Mouse (Mus musculus) layer of hippocampus, postnatal 25 days (tissue): ENCODE results near the gene Tfdp2. TPM values are rescaled to one million over a fixed set of nuclear protein-coding genes. Genes with fewer than 3 reads are reported as not detected.

Experiments
- DNase-seq, 2 experiments: peaks; one replicate each; pipeline ENCODE4 v3.0.0; 2022; ENCODE audit warnings: mixed read lengths in 2 of 2, low spot score in 1 of 2; ENCODE audit errors: extremely low spot score in 1 of 2
- total RNA-seq, 2 experiments: library from RNA; stranded (reverse); gene quantifications; 2 replicates each; pipeline ENCODE4 v1.2.3; 2021

Tfdp2 gene
- total RNA-seq, 2 experiments from 2014 or later, result 32.1 to 41.6 TPM

DNA sequence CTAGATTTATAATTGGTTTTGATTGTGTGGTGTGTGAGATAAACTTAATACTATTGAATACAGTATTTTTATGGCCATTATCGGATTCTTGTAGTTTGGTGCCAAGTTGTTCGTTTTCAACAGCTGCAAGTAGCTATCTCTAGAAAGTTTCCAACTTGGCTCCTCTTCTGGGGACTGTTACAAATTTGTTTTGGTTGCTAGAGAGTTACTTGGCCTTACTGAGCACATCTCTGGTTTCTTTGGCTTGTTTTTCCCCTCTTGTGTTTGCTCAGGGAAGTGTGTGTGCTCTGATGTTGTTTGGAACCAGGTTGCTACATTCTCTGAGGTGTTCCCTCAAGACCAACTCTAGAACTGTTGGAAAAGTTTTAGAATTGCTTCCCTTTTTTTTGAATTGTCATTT, 27.2 kb downstream of the Tfdp2 start:
- no peak for DNase-seq

DNA sequence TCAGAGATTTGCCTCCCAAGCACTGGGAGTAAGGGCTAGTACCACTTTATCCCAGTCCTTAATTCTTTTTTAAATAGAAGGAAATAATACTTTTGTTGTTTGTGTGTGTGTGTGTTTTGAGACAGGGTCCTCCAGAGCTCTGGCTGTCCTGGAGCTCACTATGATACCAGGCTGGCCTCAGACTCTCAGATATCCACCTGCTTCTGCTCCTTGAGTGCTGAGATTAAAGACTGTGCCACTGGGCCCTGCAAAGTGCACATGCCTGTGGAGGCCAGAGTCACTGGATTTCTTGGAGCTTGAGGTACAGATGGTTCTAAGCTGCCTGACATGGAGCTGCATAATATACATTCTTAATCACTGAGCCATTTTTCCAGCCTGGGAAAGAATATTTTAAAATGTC, 32.2 kb downstream of the Tfdp2 start:
- DNase-seq, result no peak

DNA sequence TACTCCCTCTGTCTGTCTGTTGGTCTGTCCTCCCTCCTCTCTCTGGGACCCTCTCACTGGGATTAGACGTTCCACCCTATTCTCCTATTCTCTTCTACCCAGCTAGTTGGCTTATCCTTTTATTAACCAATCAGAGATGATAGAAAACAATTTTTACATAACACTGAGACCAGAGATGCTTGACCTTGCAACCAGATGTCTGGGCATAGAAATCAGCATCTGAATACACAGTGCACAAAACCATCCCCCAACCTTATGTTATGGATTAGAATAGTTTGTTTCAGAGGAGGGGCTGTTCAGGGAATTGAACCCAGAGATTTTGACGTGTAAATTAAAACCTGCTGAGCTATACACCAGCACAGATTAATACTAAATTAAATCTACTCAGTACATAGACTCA, 34.2 kb downstream of the Tfdp2 start:
- no peak for DNase-seq

DNA sequence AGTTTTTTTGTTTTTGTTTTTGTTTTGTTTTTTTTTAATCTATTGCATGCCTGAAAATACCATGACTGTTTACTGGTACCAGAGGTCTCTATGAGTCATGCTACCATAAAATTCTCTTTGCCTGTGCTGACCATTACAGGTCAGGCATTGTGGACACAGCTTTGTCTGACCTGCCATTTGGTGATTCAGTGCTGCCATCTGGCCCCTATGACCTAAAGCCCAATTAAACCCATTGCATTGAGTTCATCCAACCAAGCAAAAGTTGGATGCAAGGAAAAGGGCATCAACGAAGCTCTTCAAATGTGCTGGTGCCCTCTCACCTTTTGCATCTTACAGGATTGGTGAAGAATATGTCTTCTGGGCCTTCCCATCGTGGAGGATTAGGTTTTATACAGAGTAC, 39.4 kb downstream of the Tfdp2 start:
- DNase-seq, result no peak

DNA sequence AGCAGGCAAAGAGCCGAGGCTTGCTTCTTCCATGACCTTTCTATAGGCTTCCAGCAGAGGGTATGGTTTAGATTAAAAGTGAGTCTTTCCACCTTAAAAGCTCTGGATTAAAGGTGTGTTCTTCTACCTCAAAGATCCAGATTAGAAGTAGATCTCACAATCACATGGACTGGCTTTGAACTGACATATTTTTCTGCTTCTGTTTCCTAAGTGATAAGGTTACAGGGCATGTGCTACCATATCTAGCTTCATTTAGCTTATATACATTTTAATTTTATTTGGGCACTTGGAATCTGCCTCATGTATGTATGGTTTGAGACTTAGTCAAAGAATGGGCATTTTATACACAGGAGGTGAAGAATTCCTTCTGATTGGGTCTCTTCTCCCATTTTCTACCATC, 41.3 kb downstream of the Tfdp2 start:
- DNase-seq, result no peak

DNA sequence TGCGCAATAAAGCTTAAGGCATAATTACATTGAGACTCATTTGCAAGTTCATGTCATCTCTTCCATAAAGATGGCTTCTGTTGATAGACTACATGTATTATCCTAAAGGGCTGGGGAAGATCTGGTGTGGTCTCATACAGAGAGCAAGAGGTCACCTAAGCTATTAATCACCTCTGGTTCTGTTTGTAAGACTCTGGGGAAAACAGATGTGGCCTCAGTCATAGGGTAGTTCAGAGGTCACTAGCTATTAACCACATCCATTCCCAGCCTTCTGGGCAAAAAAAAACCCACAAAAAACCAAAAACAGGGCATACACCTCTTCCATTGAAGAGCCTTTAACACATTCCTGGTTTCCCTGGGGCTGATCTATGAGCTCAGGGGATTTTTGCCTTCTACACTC, 42.2 kb downstream of the Tfdp2 start:
- no peak for DNase-seq

DNA sequence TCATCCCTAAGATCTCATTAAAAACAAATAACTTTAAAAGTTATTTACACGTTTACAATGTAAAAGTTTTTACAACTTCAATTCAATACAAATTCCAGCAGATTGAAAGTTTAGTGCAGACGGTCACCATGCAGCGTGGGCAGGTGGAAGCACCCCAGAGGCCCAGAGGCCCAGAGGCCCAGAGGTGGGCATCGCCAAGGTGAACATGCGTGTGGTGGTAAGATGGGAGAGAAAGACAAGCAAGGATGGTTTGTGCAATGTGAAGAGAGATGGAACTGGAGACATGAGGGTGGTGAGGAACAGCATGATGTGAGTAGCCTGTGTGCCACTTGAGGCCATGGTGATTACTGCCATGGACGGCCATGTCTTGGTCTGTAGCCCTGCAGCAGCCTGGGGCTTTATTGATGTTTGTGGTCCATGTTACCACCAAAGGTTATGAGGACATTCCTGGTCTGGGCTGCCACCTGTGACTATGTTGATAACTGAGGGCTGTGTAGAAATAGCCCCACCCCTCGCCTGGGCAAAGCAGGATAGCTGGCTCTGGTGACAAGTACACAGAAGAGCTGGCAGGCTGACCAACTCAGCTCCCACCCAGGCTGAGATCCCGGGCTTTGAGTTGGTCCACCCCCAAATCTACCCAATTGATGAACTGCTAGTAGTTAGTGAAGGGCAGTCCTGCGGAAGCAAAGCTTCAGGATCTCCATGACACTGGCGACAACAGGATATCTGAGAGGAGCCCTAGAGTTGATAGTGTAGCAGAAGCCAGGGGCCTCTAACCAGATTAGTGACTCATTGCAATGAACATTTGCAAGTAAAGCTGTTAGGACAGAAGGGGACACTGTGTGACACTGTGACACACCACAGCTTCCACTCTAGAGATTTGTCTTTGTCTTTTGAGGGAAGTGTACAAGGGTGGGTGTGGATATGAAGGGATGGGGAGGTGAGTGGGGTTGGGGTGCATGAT, 45.3 kb downstream of the Tfdp2 start:
- DNase-seq, result no peak

DNA sequence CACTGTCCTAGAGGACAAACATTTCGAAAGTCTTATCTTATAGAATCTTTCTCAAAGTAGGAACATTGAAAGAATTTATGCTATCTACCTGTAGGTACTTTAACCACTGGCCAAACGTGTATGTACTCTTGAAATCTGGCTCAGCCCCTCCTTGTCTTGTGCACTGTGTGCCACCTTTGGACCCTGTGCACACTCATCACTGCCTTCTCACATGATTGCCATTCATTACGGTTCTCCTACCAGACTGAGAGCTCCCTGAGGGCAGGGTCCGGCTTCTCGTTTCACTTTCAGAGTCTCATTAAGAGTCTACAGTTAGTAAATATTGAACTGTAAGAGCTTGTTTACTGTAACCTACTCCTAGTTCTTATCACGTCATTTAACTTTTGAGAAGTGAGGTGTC, 47.8 kb downstream of the Tfdp2 start:
- DNase-seq, result no peak

DNA sequence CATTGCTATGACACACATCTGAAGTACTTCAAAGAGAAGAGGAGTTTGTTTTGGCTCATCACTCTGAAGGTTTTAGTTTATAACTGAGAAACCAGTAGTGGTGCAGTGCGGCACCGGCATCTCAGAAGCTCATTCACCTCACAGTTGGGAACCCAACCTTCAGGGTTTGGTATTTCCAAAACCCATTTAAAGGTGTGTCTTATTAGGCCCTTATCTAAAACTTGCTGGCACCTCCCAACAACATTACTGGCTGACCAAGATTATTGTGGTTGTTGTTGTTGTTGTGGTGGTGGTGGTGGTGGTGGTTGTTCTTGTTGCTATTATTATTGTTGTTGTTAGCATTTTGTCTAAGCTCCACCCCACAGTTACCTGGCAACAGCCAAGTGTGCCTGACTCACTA, 58.7 kb downstream of the Tfdp2 start:
- DNase-seq, result no peak

DNA sequence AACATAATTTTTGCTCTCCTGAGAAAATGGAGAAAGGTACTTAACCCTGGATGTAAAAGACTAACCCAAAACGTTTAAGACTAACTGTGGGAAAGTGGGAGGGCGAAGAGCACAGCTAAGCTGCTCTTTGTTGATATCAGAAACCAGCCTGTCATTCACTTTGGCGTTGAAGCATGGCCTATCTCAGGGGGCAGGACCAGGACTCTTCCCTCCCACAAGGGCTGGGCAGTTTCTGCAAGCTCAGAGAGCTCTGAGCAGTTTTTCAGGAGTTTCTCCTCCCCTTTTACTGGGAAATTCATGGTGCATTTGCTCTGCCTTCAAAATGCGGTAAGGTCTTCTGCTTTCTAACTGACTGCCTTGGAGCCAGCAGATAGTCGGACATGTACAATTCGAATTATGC, 62.4 kb downstream of the Tfdp2 start:
- no peak for DNase-seq

DNA sequence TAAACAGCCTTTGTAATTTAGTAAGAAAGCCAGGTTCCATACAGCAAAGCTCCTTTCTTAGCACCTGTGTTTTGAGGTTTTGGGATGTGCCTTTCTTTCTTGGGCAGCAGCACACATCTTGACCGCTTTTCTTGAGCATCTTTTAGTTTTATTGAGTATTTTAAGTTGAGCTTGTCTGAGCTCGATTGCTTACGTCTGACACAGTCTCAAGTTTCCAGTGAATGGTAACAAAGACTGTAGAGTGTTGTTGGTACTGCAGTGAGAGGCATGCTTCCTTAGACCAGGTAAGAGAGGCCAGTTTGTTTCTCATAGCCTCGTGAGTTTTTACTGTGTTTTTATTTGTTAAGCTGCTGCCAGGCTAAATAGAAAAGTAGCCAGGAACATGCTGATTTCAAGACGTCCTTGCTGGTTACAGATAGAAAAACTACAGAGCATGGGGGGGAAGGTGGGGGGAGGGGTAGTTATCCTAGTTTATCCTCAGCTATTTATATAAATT, 63.0 kb downstream of the Tfdp2 start:
- no peak for DNase-seq

DNA sequence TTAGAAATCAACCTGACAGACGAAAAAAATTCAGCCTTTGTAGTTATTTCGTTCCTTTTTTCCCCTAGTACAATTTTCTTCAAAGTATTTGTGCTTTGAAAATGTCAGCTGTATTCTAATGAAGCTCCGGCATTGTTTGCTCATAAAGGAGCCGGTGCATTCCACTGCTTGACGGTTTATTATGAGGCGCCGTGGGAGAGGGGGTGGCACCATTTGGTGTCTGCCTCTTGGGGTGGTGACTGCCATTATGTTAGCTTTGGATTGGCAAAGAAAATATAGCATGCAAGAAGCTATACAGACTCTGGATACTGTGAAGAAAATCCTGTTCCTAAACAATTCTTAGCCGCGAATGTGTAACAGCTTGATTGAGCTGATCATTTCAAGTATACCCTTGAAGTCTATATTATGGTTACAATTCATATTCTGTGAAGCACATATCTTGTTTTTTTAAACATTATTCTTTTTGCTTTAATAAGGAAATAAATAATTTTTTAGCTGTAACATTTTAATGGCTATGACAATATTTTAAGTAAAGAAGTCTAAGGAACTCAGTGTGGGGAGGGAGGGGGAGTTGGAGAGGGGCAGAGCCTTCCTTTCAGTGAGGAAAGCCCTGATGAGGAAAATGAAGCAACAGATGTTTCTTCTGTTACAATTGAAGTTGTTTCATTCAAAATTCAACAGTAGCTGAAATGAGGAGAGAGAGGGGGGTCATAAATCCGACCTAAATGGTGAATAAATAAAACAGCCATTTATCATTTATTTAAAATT, 63.9 kb downstream of the Tfdp2 start:
- DNase-seq, result no peak

DNA sequence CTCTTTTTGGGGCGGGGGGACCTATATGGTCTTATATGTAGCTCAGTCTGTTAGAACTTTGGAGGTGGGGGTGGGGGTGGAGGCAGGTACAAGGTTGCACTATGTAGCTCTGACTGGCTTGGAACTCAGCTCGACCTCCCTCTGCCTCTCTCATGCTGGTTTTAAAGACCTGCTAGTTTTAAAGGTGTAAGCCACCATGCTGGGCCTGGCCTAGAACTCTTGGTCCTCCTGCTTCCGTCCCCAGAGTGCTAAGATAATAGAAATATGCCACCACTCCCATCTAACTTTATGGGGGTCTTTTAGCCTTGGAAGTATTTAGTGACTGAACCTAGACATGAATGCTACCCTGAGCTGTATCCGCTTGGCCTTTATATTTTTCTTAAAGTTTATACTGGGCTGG, 65.0 kb downstream of the Tfdp2 start:
- DNase-seq, result no peak

DNA sequence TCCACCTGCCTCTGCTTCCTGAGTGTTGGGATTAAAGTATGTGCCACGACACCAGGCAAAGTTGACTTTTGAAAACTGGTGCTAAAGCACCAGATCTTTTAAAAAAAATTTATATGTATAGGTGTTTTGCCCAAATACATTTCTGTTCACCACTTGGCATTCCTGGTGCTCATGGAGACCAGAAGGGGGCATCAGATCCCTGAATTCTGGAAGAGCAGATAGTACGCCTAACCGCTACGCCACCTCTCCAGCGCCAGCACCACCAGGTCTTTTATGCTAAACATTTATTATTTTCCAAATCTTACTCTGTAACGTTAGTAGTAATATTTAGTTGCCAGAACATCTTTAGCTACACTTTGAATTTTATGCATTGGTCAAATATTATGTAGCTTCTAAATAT, 65.9 kb downstream of the Tfdp2 start:
- no peak for DNase-seq

DNA sequence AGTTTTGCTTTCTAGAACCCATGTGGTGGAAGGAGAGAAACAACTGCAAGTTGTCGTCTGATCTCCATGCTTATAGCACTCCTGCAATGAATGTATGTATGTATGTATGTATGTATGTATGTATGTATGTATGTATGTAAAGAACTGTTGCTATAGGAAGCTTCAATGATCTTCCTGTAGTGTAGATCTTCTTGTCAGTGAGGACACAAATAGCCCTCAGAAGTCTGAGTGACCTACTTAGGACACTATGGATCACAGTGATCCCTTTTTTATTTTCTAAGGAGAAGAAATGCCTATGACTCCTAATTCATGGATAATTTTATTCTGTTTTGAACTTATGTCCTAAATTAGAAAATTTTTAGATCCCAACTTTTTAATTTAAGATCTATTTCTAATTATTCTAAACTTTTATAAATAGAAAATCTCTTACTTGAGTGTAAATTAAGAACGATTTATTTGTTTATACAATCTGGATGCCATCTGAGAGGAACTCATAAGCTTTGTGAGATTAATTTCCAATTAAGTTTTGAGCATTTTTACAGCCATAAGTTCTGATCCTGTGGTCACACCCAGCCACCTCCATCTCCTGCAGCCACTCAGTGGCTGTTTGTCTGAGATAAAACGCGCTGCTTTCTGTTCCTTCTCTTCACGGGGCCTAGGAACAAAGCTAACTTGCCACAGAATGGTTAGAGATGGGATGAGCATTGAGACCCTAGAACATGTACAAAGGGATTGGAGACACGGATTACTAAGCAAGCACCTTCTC, 70.9 kb downstream of the Tfdp2 start:
- DNase-seq, result no peak

DNA sequence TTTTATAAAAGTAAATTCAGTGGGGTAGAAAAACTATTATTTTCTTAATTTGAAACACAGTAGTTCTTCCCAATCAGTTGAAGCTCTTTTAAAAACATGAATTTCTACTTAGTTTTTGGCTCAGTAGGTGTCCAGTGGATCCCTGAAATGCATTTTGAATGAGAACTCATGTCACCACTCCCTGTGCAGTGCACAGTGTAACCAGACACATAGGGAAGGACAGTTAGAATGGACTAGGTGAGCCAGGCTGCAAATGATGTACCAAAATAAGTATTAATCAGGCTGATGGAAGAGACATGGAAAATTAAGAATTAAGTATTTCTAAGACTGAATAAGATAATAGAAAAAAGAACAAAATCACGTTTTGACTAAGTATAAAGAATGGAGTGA, 71.5 kb downstream of the Tfdp2 start:
- DNase-seq, result no peak

DNA sequence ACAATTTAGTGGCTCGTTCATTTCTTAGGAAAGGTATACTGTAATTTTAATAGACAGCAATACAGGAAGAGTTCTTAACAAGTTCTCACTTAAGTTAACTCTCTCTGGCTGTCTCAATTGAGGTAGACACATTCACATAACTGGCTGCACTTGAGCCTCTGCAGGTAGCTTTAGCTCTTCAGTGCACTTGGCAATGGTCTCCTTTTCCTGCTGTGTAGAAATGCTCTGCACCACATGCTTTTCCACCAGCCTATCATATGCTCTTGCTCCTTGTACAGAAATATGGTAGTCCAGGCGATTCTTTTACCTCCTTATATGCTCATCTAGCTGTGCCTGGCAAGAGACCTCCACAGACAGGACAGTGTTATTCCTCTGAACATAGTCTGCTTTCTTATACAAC, 73.7 kb downstream of the Tfdp2 start:
- DNase-seq, result no peak

DNA sequence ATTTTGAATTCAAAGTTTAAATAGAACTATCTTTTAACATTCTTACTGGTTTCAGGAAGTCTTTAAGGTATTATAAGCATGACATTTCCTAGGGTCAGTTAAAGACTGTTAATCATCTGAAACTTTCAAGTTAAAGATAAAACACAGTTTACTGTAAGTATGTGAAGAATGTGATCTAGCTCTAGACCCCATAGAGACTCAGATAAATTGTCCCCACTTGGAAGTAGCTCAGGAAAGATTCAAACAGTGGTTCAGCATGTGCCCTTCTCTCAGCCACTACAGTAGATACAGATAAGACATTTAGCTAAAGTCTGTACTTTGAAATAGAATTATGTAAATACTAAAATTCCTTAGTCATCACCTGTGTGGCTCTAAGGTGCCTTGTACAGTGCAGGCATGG, 79.5 kb downstream of the Tfdp2 start:
- no peak for DNase-seq

DNA sequence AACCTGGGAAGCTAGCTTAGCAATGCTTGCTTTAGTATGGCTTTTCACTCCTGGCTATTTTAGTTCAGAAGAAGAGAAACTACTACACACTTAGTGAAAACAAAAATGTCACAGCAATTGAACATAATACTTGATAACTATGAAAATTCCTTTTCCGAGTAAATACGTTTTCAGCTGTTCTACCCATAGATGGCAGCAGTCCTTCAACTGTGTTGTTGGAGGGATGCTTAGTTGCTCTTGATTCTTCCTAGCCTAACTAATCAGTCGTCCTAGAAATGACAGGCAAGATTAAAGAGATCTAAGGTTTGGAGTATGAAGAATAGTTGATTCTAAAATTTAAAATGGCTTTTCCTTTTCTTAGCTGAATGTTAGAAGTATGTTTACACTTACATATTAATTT, 85.4 kb downstream of the Tfdp2 start:
- DNase-seq, result no peak

DNA sequence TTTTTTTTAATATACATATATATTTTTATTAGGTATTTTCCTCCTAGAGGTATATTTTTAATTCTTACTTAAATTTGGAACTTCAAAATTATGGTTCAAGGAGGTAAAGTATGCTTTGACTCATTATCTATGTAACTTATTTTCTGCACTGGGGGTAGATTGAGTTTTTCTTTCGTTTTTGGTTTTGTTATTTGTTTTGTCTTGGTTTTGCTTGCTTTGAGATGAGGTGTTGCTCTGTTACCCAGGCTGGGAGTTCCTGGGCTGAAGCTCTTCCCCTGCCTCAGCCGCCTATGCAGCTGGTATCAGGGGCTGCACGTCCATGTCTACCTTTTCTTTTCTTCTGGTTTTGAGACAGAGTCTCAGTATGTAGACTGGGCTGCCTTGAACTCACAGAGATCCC, 86.0 kb downstream of the Tfdp2 start:
- no peak for DNase-seq

DNA sequence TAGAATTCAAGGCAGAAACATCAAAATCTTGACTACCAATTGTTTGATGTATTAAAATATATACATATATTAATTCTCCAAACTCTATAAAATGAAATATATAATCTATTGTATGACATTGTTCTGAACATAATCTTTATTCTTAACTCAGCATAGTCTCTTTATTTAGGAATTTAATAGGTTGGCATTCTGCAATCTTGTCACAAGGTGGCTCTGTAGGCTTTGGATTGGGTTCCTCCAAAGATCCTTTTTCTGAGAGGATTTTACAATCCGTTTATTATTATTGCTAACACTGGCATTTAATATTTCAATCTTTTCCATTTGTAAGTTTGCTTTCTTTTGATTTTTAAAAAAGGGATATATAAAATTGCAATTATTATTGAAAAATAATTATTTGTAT, 88.8 kb downstream of the Tfdp2 start:
- no peak for DNase-seq
